Mouse (Mus musculus) embryonic fibroblast, embryonic 13.5 days (primary cell): ENCODE data around the gene Ceacam9. TPM values are rescaled to one million over a fixed set of nuclear protein-coding genes. Genes with fewer than 3 reads are reported as not detected.

Experiments used
- H3K27ac ChIP-seq: 2 replicates; pipeline ENCODE4 v1.5.1; 2012; ENCODE audit warnings: low read length, control low read depth, inconsistent platforms; ENCODE audit not compliant: insufficient read depth
- H3K4me1 ChIP-seq: 2 replicates; pipeline ENCODE4 v1.6.1; 2011; ENCODE audit warnings: low read length; ENCODE audit not compliant: control insufficient read depth, insufficient read depth
- H3K4me3 ChIP-seq: 2 replicates; pipeline ENCODE4 v1.5.1; 2011; ENCODE audit warnings: mild to moderate bottlenecking, control low read depth, low read length; ENCODE audit not compliant: insufficient read depth
- CTCF ChIP-seq: IDR thresholded peaks from 2 replicates; pipeline ENCODE4 v1.5.1; 2011; ENCODE audit warnings: mild to moderate bottlenecking, control low read depth, low read length, moderate library complexity, borderline replicate concordance; ENCODE audit not compliant: insufficient read depth
- POLR2A ChIP-seq: IDR thresholded peaks from 2 replicates; pipeline ENCODE4 v1.6.1; 2011; ENCODE audit warnings: low read depth, mild to moderate bottlenecking, control low read depth, low read length, moderate library complexity
- polyA plus RNA-seq: library from polyadenylated mRNA; stranded (reverse); fragments of >200 nt; gene quantifications from 2 replicates; pipeline ENCODE4 v1.2.4, GENCODE M21; 2011; ENCODE audit warnings: low read depth; ENCODE audit not compliant: missing spikeins, insufficient read length

Gene Ceacam9
- polyA plus RNA-seq, 1 experiment: not detected

GRCm38 (mm10) chr7:16761630-16762029 lies 39.9 kb downstream of the Ceacam9 start:
- Histone ChIP-seq H3K27ac (no peak overlapping the region), H3K4me1 (no peaks in the 10 kb centered on the region; the same call in 1 of the 2 replicates), H3K4me3 (no peak overlapping the region)
- TF ChIP-seq POLR2A (no peak), CTCF (no peak)

DNA sequence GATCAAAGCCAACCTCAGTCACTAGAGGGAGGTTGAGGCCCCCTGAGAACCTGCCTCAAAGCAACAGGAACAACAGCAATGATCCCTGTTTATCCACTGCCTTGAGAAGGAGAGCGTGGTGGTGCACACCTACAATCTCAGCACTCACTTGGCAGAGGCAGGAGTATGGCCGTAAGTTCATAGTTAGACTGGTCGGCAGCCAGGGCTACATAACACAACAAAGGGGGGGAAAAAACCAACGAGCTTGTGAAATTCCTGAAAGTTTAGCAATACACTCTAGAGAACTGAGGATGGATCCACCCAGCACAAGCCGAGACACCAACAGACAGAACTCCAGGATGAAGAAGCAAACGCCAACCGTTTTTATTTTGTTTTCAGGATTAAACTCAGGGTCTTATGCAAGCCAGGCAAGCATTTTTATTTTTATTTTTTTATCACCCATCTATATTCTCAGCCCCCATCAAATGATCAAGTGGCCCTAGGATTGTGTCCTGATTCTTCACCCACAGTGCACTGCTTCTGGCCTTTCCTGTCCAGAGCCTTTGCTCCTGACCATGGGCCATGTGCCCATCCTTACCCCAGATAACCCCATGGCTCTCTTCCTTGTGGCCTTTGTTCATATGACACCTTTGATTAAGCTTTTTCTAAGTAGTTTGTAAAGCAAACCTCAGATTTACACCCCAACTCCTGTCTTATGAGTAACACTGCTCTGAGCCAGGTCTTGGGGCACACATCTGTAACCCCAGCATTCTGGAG lies 41.9 kb downstream of the Ceacam9 start:
- no peak for TF ChIP-seq CTCF
- no peak for TF ChIP-seq POLR2A
- H3K4me1 ChIP-seq: no peaks in the 10 kb centered on the region; the same call in 1 of the 2 replicates
- no peak overlapping the region for H3K27ac ChIP-seq
- H3K4me3 ChIP-seq: no peak overlapping the region

DNA sequence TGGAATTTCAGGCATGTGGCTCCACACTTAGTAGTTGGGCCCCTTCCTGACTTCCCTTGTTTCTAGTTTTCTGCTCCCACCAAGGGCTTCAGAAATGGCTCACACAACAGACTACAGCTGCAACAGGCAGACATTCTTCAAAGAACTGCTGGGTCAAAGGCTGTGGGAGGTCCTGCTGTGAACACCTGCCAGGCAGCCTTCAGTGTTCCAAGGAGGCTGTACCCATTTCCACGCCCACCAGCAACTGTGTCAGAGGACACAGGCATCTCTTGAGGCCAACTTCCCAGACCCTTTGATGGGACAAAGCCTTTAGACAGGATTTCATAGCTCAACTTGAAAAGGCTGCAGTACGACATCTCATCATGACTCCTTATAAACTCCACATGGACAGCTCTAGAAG lies 44.7 kb downstream of the Ceacam9 start:
- Histone ChIP-seq H3K27ac (no peak overlapping the region), H3K4me3 (no peak overlapping the region)
- TF ChIP-seq CTCF (no peak), POLR2A (no peak)

More for the DNA sequence above, 44.7 kb downstream of the Ceacam9 start:
- no peaks in the 10 kb centered on the region for H3K4me1 ChIP-seq

Other genes starting within 250 kb of the Ceacam9 start
- not detected in 2 replicates for gene Npas1, start 244.2 kb upstream of the Ceacam9 start, polyA plus RNA-seq
- 68.4 and 71.0 TPM in 2 replicates for gene Arhgap35, start 106.9 kb upstream of the Ceacam9 start, polyA plus RNA-seq
- gene Ceacam15, start 46.2 kb upstream of the Ceacam9 start, polyA plus RNA-seq: not detected in 2 replicates
- 118 and 124 TPM in 2 replicates for gene Ap2s1, start 16.5 kb downstream of the Ceacam9 start, polyA plus RNA-seq
- 47.9 and 74.5 TPM in 2 replicates for gene Slc1a5, start 59.4 kb downstream of the Ceacam9 start, polyA plus RNA-seq
- 58.4 and 67.1 TPM in 2 replicates for gene Strn4, start 94.0 kb downstream of the Ceacam9 start, polyA plus RNA-seq
- 21.0 and 25.2 TPM in 2 replicates for gene Fkrp, start 94.8 kb downstream of the Ceacam9 start, polyA plus RNA-seq
- gene Prkd2, start 121.0 kb downstream of the Ceacam9 start, polyA plus RNA-seq: 17.2 and 17.8 TPM in 2 replicates
- 34.8 and 37.3 TPM in 2 replicates for gene Dact3, start 153.4 kb downstream of the Ceacam9 start, polyA plus RNA-seq
- gene Gng8, start 169.9 kb downstream of the Ceacam9 start, polyA plus RNA-seq: 24.1 and 24.7 TPM in 2 replicates
- 1.4 and 1.6 TPM in 2 replicates for gene Ptgir, start 184.6 kb downstream of the Ceacam9 start, polyA plus RNA-seq
- 520 and 588 TPM in 2 replicates for gene Calm3, start 202.2 kb downstream of the Ceacam9 start, polyA plus RNA-seq
- 0.73 and 1.3 TPM in 2 replicates for gene Pnmal2, start 222.8 kb downstream of the Ceacam9 start, polyA plus RNA-seq
- gene Pnmal1, start 237.8 kb downstream of the Ceacam9 start, polyA plus RNA-seq: not detected in 2 replicates